Comparison of ENCODE assay signal across 9 mouse cellular contexts in the genomic region with DNA sequence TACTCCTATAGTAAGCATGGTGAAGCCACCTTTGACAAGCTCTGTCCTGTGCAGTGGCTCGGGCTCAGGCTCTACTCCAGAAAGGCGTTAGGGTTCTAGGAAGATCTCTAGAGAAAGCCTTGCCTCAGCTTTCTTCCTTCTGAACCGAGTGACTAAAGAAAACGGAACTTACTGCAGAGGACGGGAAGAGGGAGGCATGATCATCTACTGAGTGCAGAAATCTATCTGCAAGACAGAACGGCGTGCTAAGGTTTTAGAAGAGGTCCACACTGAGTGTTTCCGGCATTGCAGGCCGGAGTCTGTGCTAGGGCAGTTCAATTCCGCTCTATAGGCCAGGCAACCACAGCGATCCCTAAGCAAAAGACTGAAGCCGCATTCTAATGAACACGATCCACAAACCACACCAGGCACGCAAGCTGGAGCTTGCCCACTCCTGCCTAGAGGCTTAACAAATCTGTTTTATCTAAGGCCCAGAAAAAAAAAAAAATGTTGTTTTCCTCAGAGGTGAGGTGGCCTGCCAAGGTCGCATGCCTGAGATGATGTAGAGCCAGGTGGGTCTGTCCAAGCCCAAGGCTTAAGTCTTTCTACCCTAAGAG.
DNase-seq lines count a peak whose midpoint lies in the region; ATAC-seq and TF ChIP-seq lines count a peak whose summit lies in the region.
"Had no signal": no experiment of that assay in that cellular context is flagged by ENCODE, and none has a peak within 500 bp of the region (broad histone marks: within the 10 kb centered on the region; RNA-seq: fewer than 3 reads in every experiment).

No protein-coding gene starts in this region.

- H3K36me3 ChIP-seq in embryonic facial prominence, embryonic 11.5 days (replicated peaks; ENCODE audit: control insufficient read depth, insufficient read depth, low read depth, low read length), result no peaks in the 10 kb centered on the region
- no peaks in the 10 kb centered on the region for H3K36me3 ChIP-seq in embryonic facial prominence, embryonic 10.5 days (replicated peaks)
- H3K36me3 ChIP-seq in kidney, embryonic 14.5 days (ENCODE audit: control insufficient read depth, insufficient read depth, low read length), result no peaks in the 10 kb centered on the region
- no peaks in the 10 kb centered on the region for H3K36me3 ChIP-seq in stomach, postnatal 0 days (ENCODE audit: control insufficient read depth, insufficient read depth, low read length)
- H3K36me3 ChIP-seq in forebrain, embryonic 11.5 days (ENCODE audit: control insufficient read depth, insufficient read depth, low read length), result no peaks in the 10 kb centered on the region

- H3K4me1 ChIP-seq in embryonic facial prominence, embryonic 11.5 days (ENCODE audit: control insufficient read depth, insufficient read depth, low read length), result no peaks in the 10 kb centered on the region
- peaks cover 16% of the 10 kb centered on the region for H3K4me1 ChIP-seq in embryonic facial prominence, embryonic 10.5 days
- H3K4me1 ChIP-seq in kidney, embryonic 14.5 days (ENCODE audit: control insufficient read depth, insufficient read depth, low read length), result peaks cover 17% of the 10 kb centered on the region; the same call in 1 of the 2 replicates
- peaks cover 6% of the 10 kb centered on the region; the same call in 1 of the 2 replicates for H3K4me1 ChIP-seq in stomach, postnatal 0 days (replicated peaks; ENCODE audit: control insufficient read depth, insufficient read depth)
- H3K4me1 ChIP-seq in forebrain, embryonic 11.5 days (replicated peaks; ENCODE audit: control insufficient read depth, insufficient read depth, low read length), result peaks cover 7% of the 10 kb centered on the region; the same call in 1 of the 2 replicates

- no peak overlapping the region for H3K27ac ChIP-seq in embryonic facial prominence, embryonic 11.5 days (replicated peaks; ENCODE audit: low read depth, low read length)
- no peak overlapping the region for H3K27ac ChIP-seq in embryonic facial prominence, embryonic 10.5 days (replicated peaks)
- peak overlapping the region; percentile 42; the same call in 1 of the 2 replicates for H3K27ac ChIP-seq in kidney, embryonic 14.5 days (ENCODE audit: low read depth, low read length)
- H3K27ac ChIP-seq in stomach, postnatal 0 days (replicated peaks), result peak overlapping the region; percentile 82
- H3K27ac ChIP-seq in forebrain, embryonic 11.5 days (ENCODE audit: low read depth, low read length), result no peak overlapping the region

- no peak for TF ChIP-seq CTCF in stomach, postnatal 0 days (IDR thresholded peaks at IDR 0.05; ENCODE audit: low read depth)

- 81% methylated on average over 15 of the region's 15 CpGs for WGBS in embryonic facial prominence, embryonic 11.5 days
- WGBS in embryonic facial prominence, embryonic 10.5 days, result 81% methylated on average over 15 of the region's 15 CpGs
- 80% methylated on average over 15 of the region's 15 CpGs for WGBS in kidney, embryonic 14.5 days
- WGBS in stomach, postnatal 0 days, result 58% methylated on average over 15 of the region's 15 CpGs
- 89% methylated on average over 15 of the region's 15 CpGs for WGBS in forebrain, embryonic 11.5 days

- H3K27me3 ChIP-seq in embryonic facial prominence, embryonic 11.5 days (ENCODE audit: control insufficient read depth, insufficient read depth, low read length), result no peaks in the 10 kb centered on the region
- H3K27me3 ChIP-seq in embryonic facial prominence, embryonic 10.5 days (replicated peaks; ENCODE audit: low read depth, poor library complexity, severe bottlenecking), result no peaks in the 10 kb centered on the region
- H3K27me3 ChIP-seq in kidney, embryonic 14.5 days (ENCODE audit: control insufficient read depth, insufficient read depth, low read length), result no peaks in the 10 kb centered on the region
- H3K27me3 ChIP-seq in stomach, postnatal 0 days (ENCODE audit: control insufficient read depth, insufficient read depth, low read length), result no peaks in the 10 kb centered on the region
- H3K27me3 ChIP-seq in forebrain, embryonic 11.5 days (ENCODE audit: control insufficient read depth, insufficient read depth, low read length), result no peaks in the 10 kb centered on the region

- H3K9me3 ChIP-seq in embryonic facial prominence, embryonic 11.5 days (replicated peaks; ENCODE audit: control insufficient read depth, low read length), result no peaks in the 10 kb centered on the region
- no peaks in the 10 kb centered on the region for H3K9me3 ChIP-seq in embryonic facial prominence, embryonic 10.5 days
- no peaks in the 10 kb centered on the region for H3K9me3 ChIP-seq in kidney, embryonic 14.5 days (ENCODE audit: control insufficient read depth, low read length)
- no peaks in the 10 kb centered on the region for H3K9me3 ChIP-seq in stomach, postnatal 0 days (ENCODE audit: control insufficient read depth, low read length)
- H3K9me3 ChIP-seq in forebrain, embryonic 11.5 days (ENCODE audit: control insufficient read depth, low read length), result no peaks in the 10 kb centered on the region

- no peak overlapping the region for H3K4me3 ChIP-seq in embryonic facial prominence, embryonic 11.5 days (ENCODE audit: low read depth, low read length)
- H3K4me3 ChIP-seq in embryonic facial prominence, embryonic 10.5 days, result no peak overlapping the region
- no peak overlapping the region for H3K4me3 ChIP-seq in kidney, embryonic 14.5 days (ENCODE audit: low read length)
- H3K4me3 ChIP-seq in stomach, postnatal 0 days (ENCODE audit: low read depth, low read length), result no peak overlapping the region
- H3K4me3 ChIP-seq in forebrain, embryonic 11.5 days (ENCODE audit: low read depth, low read length), result no peak overlapping the region

- H3K4me2 ChIP-seq in embryonic facial prominence, embryonic 11.5 days (ENCODE audit: low read depth, low read length), result no peak overlapping the region
- H3K4me2 ChIP-seq in kidney, embryonic 14.5 days (replicated peaks; ENCODE audit: low read depth, low read length), result 0 out of 2 replicates have a peak overlapping the region, but pooled peaks have one; percentile 15
- H3K4me2 ChIP-seq in stomach, postnatal 0 days (replicated peaks; ENCODE audit: low read depth), result 0 out of 2 replicates have a peak overlapping the region, but pooled peaks have one; percentile 14
- H3K4me2 ChIP-seq in forebrain, embryonic 11.5 days (ENCODE audit: low read depth, low read length, severe bottlenecking), result no peak overlapping the region

- H3K9ac ChIP-seq in embryonic facial prominence, embryonic 11.5 days (replicated peaks; ENCODE audit: low read length), result no peak overlapping the region
- no peak overlapping the region for H3K9ac ChIP-seq in kidney, embryonic 14.5 days (ENCODE audit: low read depth, low read length)
- H3K9ac ChIP-seq in stomach, postnatal 0 days (ENCODE audit: low read length), result no peak overlapping the region
- no peak overlapping the region for H3K9ac ChIP-seq in forebrain, embryonic 11.5 days (ENCODE audit: low read length)

- TF ChIP-seq EP300 in stomach, postnatal 0 days (optimal IDR thresholded peaks at IDR 0.05), result no peak

- DNase-seq in embryonic facial prominence, embryonic 11.5 days (ENCODE audit: low spot score), result peak; percentile 44
- no peak for DNase-seq in embryonic facial prominence, embryonic 10.5 days (ENCODE audit: low spot score)
- no peak for DNase-seq in kidney, adult 9 months
- DNase-seq in urinary bladder, postnatal 14 days (ENCODE audit: low spot score), result peak; percentile 73
- no peak for DNase-seq in urinary bladder, adult 2 months (ENCODE audit: low spot score)
- DNase-seq in stomach, postnatal 0 days (ENCODE audit: low spot score), result no peak
- no peak for DNase-seq in forebrain, embryonic 11.5 days (ENCODE audit: low spot score)
- DNase-seq: left cerebral cortex, postnatal 4 days had no signal

- ATAC-seq in embryonic facial prominence, embryonic 11.5 days (replicated peaks; ENCODE audit: insufficient number of reproducible peaks, low FRiP score, low TSS enrichment, low read depth), result no peak
- peak; percentile 40; the same call in 1 of the 2 replicates for ATAC-seq in kidney, embryonic 14.5 days (ENCODE audit: low FRiP score, low TSS enrichment)
- ATAC-seq in stomach, postnatal 0 days (ENCODE audit: low FRiP score, low TSS enrichment), result no peak; the same call in 1 of the 2 replicates
- no peak for ATAC-seq in forebrain, embryonic 11.5 days (replicated peaks; ENCODE audit: low FRiP score)

Comparison
In these comparisons a context has a peak if more than half of its experiments do, and no peak if none do; other contexts are left out.
1. DNase-seq: peak in embryonic facial prominence, embryonic 11.5 days (single experiment) and urinary bladder, postnatal 14 days (single experiment); none in embryonic facial prominence, embryonic 10.5 days (single experiment), kidney, adult 9 months (single experiment), urinary bladder, adult 2 months (single experiment), stomach, postnatal 0 days (single experiment) and forebrain, embryonic 11.5 days (single experiment).
2. H3K27ac ChIP-seq: peak in kidney, embryonic 14.5 days (single experiment) and stomach, postnatal 0 days (single experiment); none in embryonic facial prominence, embryonic 11.5 days (single experiment), embryonic facial prominence, embryonic 10.5 days (single experiment) and forebrain, embryonic 11.5 days (single experiment).
3. H3K4me2 ChIP-seq: peak in kidney, embryonic 14.5 days (single experiment) and stomach, postnatal 0 days (single experiment); none in embryonic facial prominence, embryonic 11.5 days (single experiment) and forebrain, embryonic 11.5 days (single experiment).